Mouse (Mus musculus) heart, embryonic 15.5 days (tissue): ENCODE data around the gene Sdr42e1. TPM values are rescaled to one million over a fixed set of nuclear protein-coding genes. Genes with fewer than 3 reads are reported as not detected.

Source experiments
- ATAC-seq: fragments of 200-750 bp; cut with Nextera tagmentation; replicated peaks from 2 replicates; pipeline ENCODE4 v1.8.0; 2017; ENCODE audit warnings: low read depth, moderate TSS enrichment; ENCODE audit not compliant: insufficient number of reproducible peaks, insufficient read depth, low FRiP score
- H3K27ac ChIP-seq: fragments of 300-500 bp; sonication (generic); 2 replicates; pipeline ENCODE4 v1.5.1; 2015; ENCODE audit warnings: mild to moderate bottlenecking, inconsistent platforms
- H3K27me3 ChIP-seq: fragments of 300-500 bp; sonication (generic); 2 replicates; pipeline ENCODE4 v1.6.1; 2015; ENCODE audit warnings: inconsistent platforms
- H3K36me3 ChIP-seq: fragments of 300-500 bp; sonication (generic); 2 replicates; pipeline ENCODE4 v1.6.1; 2015; ENCODE audit warnings: mild to moderate bottlenecking, inconsistent platforms
- H3K4me1 ChIP-seq: fragments of 300-500 bp; sonication (generic); replicated peaks from 2 replicates; pipeline ENCODE4 v1.6.1; 2015; ENCODE audit warnings: inconsistent platforms
- H3K4me2 ChIP-seq: fragments of 300-500 bp; sonication (generic); 2 replicates; pipeline ENCODE4 v1.6.1; 2015; ENCODE audit warnings: inconsistent platforms, mild to moderate bottlenecking, moderate library complexity
- H3K4me3 ChIP-seq: fragments of 300-500 bp; sonication (generic); 2 replicates; pipeline ENCODE4 v1.5.1; 2015; ENCODE audit warnings: mild to moderate bottlenecking, inconsistent platforms
- H3K9ac ChIP-seq: fragments of 300-500 bp; sonication (generic); 2 replicates; pipeline ENCODE4 v1.6.1; 2015; ENCODE audit warnings: mild to moderate bottlenecking, inconsistent platforms
- H3K9me3 ChIP-seq: fragments of 300-500 bp; sonication (generic); replicated peaks from 2 replicates; pipeline ENCODE4 v1.6.1; 2016; ENCODE audit warnings: inconsistent platforms
- WGBS: fragments of 180-500 bp; shearing (Covaris S2); methylation state at CpG from one replicate; pipeline ENCODE4 v1.1.7; 2015; ENCODE audit warnings: mixed read lengths; 5-methylcytosine and 5-hydroxymethylcytosine counted together
- polyA plus RNA-seq: library from polyadenylated mRNA; unstranded; fragments of >200 nt; fragmentation: Nextera tagmentation; extraction: Ambion mirVana; gene quantifications from 2 replicates; pipeline ENCODE4 v1.2.1, GENCODE M21; 2015

Sdr42e1 gene
- polyA plus RNA-seq, 1 experiment from 2014 or later, result 0.60 TPM

- no peak for ATAC-seq
- no peaks in the 10 kb centered on the region for H3K36me3 ChIP-seq
Measured at GRCm38 (mm10) chr8:117626040-117626838, 47.2 kb downstream of the Sdr42e1 start.

DNA sequence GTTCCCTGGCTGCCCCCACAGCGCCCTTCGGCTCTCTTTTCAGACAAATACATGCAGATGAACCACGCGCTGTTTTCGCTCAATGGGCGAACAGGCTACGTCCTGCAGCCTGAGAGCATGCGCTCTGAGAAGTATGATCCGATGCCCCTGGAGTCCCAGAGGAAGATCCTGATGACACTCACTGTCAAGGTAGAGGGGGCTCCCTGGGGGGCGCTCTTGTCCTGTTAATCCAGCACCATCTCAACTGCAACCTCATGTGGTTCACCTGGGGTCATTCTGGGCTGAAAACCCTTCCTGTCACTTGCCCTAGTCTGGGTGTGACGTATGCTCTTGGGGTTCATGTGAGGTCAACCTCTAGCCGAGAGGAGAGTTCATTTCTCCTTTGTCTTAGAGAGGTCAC is 60.6 kb downstream of the Sdr42e1 start:
- Histone ChIP-seq H3K9ac (no peak overlapping the region), H3K36me3 (no peaks in the 10 kb centered on the region), H3K4me2 (no peak overlapping the region), H3K27me3 (no peaks in the 10 kb centered on the region), H3K4me3 (no peak overlapping the region), H3K27ac (no peak overlapping the region), H3K9me3 (no peaks in the 10 kb centered on the region), H3K4me1 (no peaks in the 10 kb centered on the region)
- 80% methylated on average over 12 of the region's 12 CpGs for WGBS
- ATAC-seq, result no peak

More at GRCm38 (mm10) chr8:117626040-117626838, 47.2 kb downstream of the Sdr42e1 start:
- Histone ChIP-seq H3K4me3 (no peak overlapping the region), H3K9ac (no peak overlapping the region), H3K27me3 (no peaks in the 10 kb centered on the region), H3K9me3 (no peaks in the 10 kb centered on the region), H3K4me1 (no peaks in the 10 kb centered on the region), H3K4me2 (no peak overlapping the region), H3K27ac (no peak overlapping the region)
- 74% methylated on average over 14 of the region's 14 CpGs for WGBS

Other genes starting within 250 kb of the Sdr42e1 start
- 6.1 and 8.2 TPM in 2 replicates for gene Plcg2, start 175.4 kb downstream of the Sdr42e1 start, polyA plus RNA-seq
- 0.62 TPM in 1 of 2 replicates, not detected in the other for gene Hsd17b2, start 28.2 kb upstream of the Sdr42e1 start, polyA plus RNA-seq
- 30.8 and 35.4 TPM in 2 replicates for gene Mphosph6, start 128.3 kb upstream of the Sdr42e1 start, polyA plus RNA-seq